Mouse (Mus musculus): ENCODE measurements at regions not wholly inside any gene's neighbourhood (a gene's known extent, or its start where the extent isn't known, plus 50 kb on each side); places are given as distances from the start of the nearest gene placed in this dataset.

GRCm38 (mm10) chr13:37649467-37650080 is 128.6 kb upstream of the Rreb1 start:
- in situ Hi-C loops (cut with MboI; ENCODE audit: low sequenced_read_pairs), result no loop called here

GRCm38 (mm10) chr13:37651221-37651946 is 126.8 kb upstream of the Rreb1 start:
- in situ Hi-C loops (cut with MboI; ENCODE audit: low sequenced_read_pairs), result no loop called here

- in situ Hi-C loops (cut with MboI; ENCODE audit: low sequenced_read_pairs), result no loop called here
These were observed 123.5 kb upstream of the Rreb1 start for GRCm38 (mm10) chr13:37654651-37655050.

GRCm38 (mm10) chr13:37657248-37657647 is 121.0 kb upstream of the Rreb1 start:
- in situ Hi-C loops (cut with MboI; ENCODE audit: low sequenced_read_pairs), result no loop called here

- in situ Hi-C loops (cut with MboI; ENCODE audit: low sequenced_read_pairs), result no loop called here
These were observed 120.2 kb upstream of the Rreb1 start for GRCm38 (mm10) chr13:37658034-37658433.

GRCm38 (mm10) chr13:37658519-37658918 is 119.7 kb upstream of the Rreb1 start:
- in situ Hi-C loops (cut with MboI; ENCODE audit: low sequenced_read_pairs), result no loop called here

- in situ Hi-C loops (cut with MboI; ENCODE audit: low sequenced_read_pairs), result no loop called here
These were observed 118.1 kb upstream of the Rreb1 start for GRCm38 (mm10) chr13:37660083-37660482.

GRCm38 (mm10) chr13:37660668-37661067 is 117.5 kb upstream of the Rreb1 start:
- in situ Hi-C loops (cut with MboI; ENCODE audit: low sequenced_read_pairs), result no loop called here

GRCm38 (mm10) chr13:37664116-37664515 is 114.1 kb upstream of the Rreb1 start:
- in situ Hi-C loops (cut with MboI; ENCODE audit: low sequenced_read_pairs), result no loop called here

GRCm38 (mm10) chr13:37666207-37667003 is 111.8 kb upstream of the Rreb1 start:
- in situ Hi-C loops (cut with MboI; ENCODE audit: low sequenced_read_pairs), result no loop called here

- in situ Hi-C loops (cut with MboI; ENCODE audit: low sequenced_read_pairs), result no loop called here
These were observed 110.8 kb upstream of the Rreb1 start for GRCm38 (mm10) chr13:37667386-37667785.

- in situ Hi-C loops (cut with MboI; ENCODE audit: low sequenced_read_pairs), result no loop called here
These were observed 110.3 kb upstream of the Rreb1 start for GRCm38 (mm10) chr13:37667871-37668270.

GRCm38 (mm10) chr13:37671109-37671508 is 107.1 kb upstream of the Rreb1 start:
- in situ Hi-C loops (cut with MboI; ENCODE audit: low sequenced_read_pairs), result no loop called here

- in situ Hi-C loops (cut with MboI; ENCODE audit: low sequenced_read_pairs), result no loop called here
These were observed 103.4 kb upstream of the Rreb1 start for GRCm38 (mm10) chr13:37674676-37675350.

- in situ Hi-C loops (cut with MboI; ENCODE audit: low sequenced_read_pairs), result no loop called here
These were observed 102.5 kb upstream of the Rreb1 start for GRCm38 (mm10) chr13:37675718-37676117.

- in situ Hi-C loops (cut with MboI; ENCODE audit: low sequenced_read_pairs), result no loop called here
These were observed 101.3 kb upstream of the Rreb1 start for GRCm38 (mm10) chr13:37676912-37677311.

GRCm38 (mm10) chr13:37678251-37678650 is 99.9 kb upstream of the Rreb1 start:
- in situ Hi-C loops (cut with MboI; ENCODE audit: low sequenced_read_pairs), result no loop called here

GRCm38 (mm10) chr13:37678772-37679171 is 99.4 kb upstream of the Rreb1 start:
- in situ Hi-C loops (cut with MboI; ENCODE audit: low sequenced_read_pairs), result no loop called here

- in situ Hi-C loops (cut with MboI; ENCODE audit: low sequenced_read_pairs), result no loop called here
These were observed 97.2 kb upstream of the Rreb1 start for GRCm38 (mm10) chr13:37680837-37681619.

GRCm38 (mm10) chr13:37683045-37683679 is 95.0 kb upstream of the Rreb1 start:
- in situ Hi-C loops (cut with MboI; ENCODE audit: low sequenced_read_pairs), result no loop called here
